Mouse (Mus musculus): ENCODE measurements around the gene Shroom3. TPM values are rescaled to one million over a fixed set of nuclear protein-coding genes. Genes with fewer than 3 reads are reported as not detected.

The Shroom3 gene
- total RNA-seq, 2 experiments from 2014 or later = 8.5 to 9.7 TPM

DNA sequence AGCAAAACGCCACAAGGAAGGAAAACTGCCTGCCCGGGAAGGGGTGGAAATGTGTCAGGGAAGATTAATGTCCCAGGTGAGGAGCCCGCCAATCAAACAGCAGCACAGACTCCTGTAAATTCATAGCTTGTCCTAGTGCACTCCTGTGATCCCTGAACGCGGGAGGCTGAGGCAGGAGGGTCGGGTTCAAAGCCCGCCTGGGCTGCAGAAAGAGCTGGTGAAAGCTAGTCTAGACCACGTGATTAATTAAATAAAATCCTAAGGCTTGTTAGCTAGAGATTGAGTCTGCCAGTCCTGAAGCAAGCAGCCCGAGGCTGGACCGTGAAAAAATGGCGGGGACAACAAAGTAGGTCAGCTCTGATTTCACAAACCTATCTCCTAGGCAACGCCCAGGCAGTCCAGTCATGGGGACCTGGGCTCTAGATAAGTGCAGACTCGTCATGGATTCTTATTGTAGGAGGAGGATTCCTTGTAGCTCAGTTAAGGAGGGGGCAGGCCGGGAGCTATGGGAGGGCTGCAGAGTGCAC is 322.6 kb downstream of the Shroom3 start:
- peak; percentile 66 for DNase-seq

DNA sequence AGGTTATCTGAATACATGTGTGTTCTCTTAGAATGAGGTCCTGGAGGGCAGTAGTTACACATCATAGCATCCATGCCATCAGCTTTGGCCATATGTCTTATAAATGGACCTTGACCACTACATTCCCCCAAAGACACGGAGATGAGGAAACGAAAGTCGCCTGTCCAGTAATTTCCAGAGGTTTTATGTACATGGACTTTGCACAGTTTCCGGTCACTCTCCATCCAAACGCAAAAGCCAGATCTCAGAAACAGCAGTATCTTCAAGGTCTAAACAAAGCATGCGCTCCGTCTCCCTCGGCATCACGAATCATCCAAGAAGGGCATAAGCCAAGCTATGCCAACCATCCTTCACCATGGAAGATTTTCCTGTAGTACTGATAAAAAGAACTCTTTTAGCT is 325.0 kb downstream of the Shroom3 start:
- DNase-seq = no peak

Small RNA genes within 50 kb of the gene (microRNA-seq; reads per million reads assigned to microRNA genes)
- gene Mir1961 = not detected

Other genes with a start within 250 kb of the Shroom3 start
- gene Nup54, start 248.2 kb upstream of the Shroom3 start, total RNA-seq (2021) = 10 to 100 TPM; 30.3 to 34.0 TPM
- gene Scarb2, start 176.6 kb upstream of the Shroom3 start, total RNA-seq (2021) = 10 to 100 TPM; 79.6 to 80.6 TPM
- gene Fam47e, start 128.4 kb upstream of the Shroom3 start, total RNA-seq (2021) = not detected
- 10 to 100 TPM; 16.8 to 18.6 TPM for gene Stbd1, start 80.4 kb upstream of the Shroom3 start, total RNA-seq (2021)
- gene Ccdc158, start 8.2 kb upstream of the Shroom3 start, total RNA-seq (2021) = under 1 TPM; 0.33 to 0.73 TPM

Data from adrenal gland, postnatal 10 days (tissue).